Mouse (Mus musculus) lung, adult 2 months (tissue): ENCODE data around the gene Tox2. TPM values are rescaled to one million over a fixed set of nuclear protein-coding genes. Genes with fewer than 3 reads are reported as not detected.
A peak's percentile ranks its signal among the peaks of the same experiment; 100 is the strongest.

Source experiments
- DNase-seq: peaks from one replicate; pipeline ENCODE4 v3.0.0; 2022
- H3K4me1 ChIP-seq: fragments of 200-500 bp; 2 replicates; pipeline ENCODE4 v1.6.1; 2011; ENCODE audit warnings: low read length; ENCODE audit not compliant: control insufficient read depth, insufficient read depth
- H3K4me3 ChIP-seq: fragments of 200-500 bp; replicated peaks from 2 replicates; pipeline ENCODE3; 2011; ENCODE audit warnings: low read depth, mild to moderate bottlenecking, control low read depth, low read length; ENCODE audit errors: extremely low read depth
- CTCF ChIP-seq: fragments of 200-500 bp; IDR thresholded peaks from 2 replicates; pipeline ENCODE4 v1.5.1; 2011; ENCODE audit warnings: mild to moderate bottlenecking, low read length, control low read depth; ENCODE audit not compliant: insufficient read depth
- POLR2A ChIP-seq: fragments of 200-500 bp; IDR thresholded peaks from 2 replicates; pipeline ENCODE4 v1.6.1; 2011; ENCODE audit warnings: low read depth, mild to moderate bottlenecking, control low read depth, low read length, borderline replicate concordance; ENCODE audit errors: extremely low read depth
- WGBS: fragments of 180-500 bp; shearing (Covaris S2); methylation state at CpG from one replicate; pipeline ENCODE4 v1.1.7; 2018; 5-methylcytosine and 5-hydroxymethylcytosine counted together
- polyA plus RNA-seq: library from polyadenylated mRNA; depleted of rRNA; stranded (reverse); fragments of >200 nt; gene quantifications from 2 replicates; pipeline ENCODE4 v1.2.3, GENCODE M21; 2012

The Tox2 gene
- polyA plus RNA-seq, 1 experiment = 34.2 TPM

DNA sequence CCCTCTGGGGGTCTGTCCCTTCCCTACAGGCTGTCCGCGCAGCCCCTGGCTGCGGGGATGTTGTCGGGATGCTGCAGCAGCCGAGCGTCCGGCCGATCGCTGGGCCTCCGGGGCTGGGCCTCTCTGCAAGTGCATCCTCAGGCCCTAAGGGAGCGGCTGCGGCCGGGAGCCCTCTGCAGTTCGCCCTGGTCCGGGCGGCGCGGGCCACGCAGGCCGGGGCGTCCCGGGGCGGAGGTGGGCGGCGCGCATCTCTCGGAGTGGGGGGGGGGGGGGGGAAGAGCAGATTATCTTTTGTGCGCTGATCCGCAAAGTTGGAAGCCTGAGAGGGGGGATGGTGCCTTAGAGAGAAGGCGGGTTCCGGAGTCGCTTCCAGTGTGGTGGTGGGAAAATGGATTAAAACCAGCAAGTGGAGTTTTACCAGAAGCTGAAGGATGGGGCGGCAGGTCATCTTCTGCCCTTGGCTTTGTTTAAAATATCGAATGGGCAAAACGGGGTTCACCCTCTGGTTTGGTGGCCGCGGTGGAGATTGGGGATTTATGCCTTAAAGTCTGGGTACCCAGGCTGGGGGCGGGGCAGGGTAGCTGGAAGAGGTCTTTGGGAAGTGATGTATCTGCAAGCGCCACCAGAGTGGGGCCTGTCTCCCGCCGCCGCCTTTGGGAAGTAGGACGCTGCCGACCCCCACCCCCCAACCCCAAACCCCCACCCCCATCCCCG is 1.8 kb downstream of the Tox2 start:
- Histone ChIP-seq H3K4me3 (peak overlapping the region; percentile 87), H3K4me1 (peaks cover 8% of the 10 kb centered on the region; the same call in 1 of the 2 replicates)
- TF ChIP-seq CTCF = no peak
- TF ChIP-seq POLR2A = no peak
- 2% methylated on average over 44 of the region's 45 CpGs for WGBS
- peak; percentile 16 for DNase-seq

DNA sequence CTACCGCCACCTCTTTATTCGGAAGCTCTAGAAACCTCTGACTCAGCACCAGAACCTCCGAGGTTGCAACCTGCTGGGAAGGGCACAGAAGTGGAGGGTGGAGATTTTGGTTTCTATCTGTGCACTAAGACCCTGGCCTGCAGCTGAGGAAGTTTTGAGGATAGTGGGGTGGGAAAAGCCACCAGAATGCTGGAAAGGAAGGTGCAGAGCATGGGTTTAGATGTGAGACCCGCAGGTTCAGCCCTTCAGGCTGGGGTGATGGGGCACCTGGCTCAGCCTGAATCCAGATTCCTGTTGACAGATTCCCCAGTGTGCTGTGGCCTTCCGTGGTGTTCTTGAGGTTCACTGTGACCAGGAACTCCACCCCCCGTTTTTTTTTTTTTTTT is 2.3 kb downstream of the Tox2 start:
- DNase-seq = no peak
- peaks cover 8% of the 10 kb centered on the region; the same call in 1 of the 2 replicates for H3K4me1 ChIP-seq
- TF ChIP-seq POLR2A (no peak), CTCF (no peak)
- WGBS = 15% methylated on average over 6 of the region's 6 CpGs
- H3K4me3 ChIP-seq = no peak overlapping the region

DNA sequence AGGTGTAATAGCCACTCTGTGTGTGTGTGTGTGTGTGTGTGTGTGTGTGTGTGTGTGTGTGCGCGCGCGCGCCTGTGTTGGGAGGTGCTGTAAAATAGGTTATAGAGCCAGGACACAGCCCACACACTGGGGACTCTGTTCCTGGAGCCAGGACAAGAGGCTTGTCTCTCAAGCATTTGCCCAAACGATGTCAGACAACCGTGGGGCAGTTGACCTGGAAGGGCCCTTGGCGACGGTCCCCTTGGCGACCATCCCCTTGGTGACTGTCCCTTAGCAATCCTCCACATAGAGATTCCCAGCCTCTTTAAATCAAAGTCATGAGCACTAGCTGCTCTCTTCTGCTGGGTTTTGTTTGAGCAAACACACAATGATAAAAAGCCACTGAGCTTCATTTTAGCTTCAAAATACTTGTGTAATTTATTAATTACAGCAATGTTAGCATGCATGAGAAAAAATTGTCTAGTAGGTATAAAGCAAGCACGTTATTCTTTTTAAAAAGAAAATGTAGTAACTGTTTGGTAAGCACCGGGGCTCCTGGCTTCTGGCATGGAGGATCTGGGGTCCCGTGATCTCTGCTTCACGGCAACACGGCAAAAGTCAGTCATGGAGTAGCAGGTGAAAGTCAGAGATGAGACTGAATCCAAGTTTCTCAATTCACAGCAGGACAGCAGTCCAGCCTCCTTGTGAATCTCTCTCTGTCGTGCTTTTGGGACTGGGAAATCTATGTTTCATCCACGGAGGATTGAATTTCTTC is 3.0 kb downstream of the Tox2 start:
- H3K4me1 ChIP-seq = peaks cover 8% of the 10 kb centered on the region; the same call in 1 of the 2 replicates
- WGBS = 61% methylated on average over 17 of the region's 17 CpGs
- no peak for DNase-seq
- no peak for TF ChIP-seq CTCF
- no peak for TF ChIP-seq POLR2A
- no peak overlapping the region for H3K4me3 ChIP-seq

DNA sequence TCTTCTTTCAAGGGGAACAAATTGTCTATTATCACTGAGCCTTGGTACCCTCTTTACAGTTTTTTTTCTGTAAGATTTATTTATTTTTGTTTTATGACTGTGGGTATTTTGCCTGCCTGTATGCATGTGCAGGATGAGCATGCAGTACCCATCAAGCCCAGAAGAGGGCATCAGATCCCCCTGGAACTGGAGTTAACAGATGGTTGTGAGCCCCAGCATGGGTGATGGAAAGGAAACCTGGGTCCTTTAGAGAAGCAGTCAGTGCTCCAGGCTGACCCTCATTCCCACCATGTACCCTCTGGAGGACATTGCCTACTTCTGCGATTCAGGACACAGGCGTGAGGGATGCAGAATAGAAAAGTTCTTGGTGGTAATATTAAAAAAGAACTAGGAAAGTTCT is 4.4 kb downstream of the Tox2 start:
- 96% methylated on average over 2 of the region's 2 CpGs for WGBS
- DNase-seq = no peak
- Histone ChIP-seq H3K4me1 (peaks cover 8% of the 10 kb centered on the region; the same call in 1 of the 2 replicates), H3K4me3 (no peak overlapping the region)
- no peak for TF ChIP-seq POLR2A
- TF ChIP-seq CTCF = peak; percentile 29; the same call in 1 of the 2 replicates

DNA sequence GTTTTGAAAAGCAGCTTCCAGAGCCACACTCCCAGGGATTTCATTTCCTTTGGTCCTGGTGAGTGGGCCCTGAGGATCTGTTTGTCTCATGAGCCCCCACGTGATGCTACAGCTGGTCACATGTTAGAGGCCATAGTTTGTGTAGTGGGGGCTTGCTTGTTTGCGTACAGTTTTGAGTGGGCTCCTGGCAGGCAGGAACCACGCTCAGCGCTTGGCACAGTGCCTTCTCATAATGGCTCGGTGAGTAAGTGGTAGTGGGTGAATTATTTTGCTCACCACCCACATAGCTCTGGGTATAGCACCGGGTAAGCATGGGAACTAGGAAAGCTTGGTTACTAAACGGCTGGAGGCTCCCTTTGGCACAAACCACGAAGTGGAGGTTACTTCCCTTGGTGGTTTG is 6.2 kb downstream of the Tox2 start:
- Histone ChIP-seq H3K4me1 (no peaks in the 10 kb centered on the region; the same call in 1 of the 2 replicates), H3K4me3 (no peak overlapping the region)
- 68% methylated on average over 8 of the region's 8 CpGs for WGBS
- no peak for DNase-seq
- TF ChIP-seq CTCF = no peak

DNA sequence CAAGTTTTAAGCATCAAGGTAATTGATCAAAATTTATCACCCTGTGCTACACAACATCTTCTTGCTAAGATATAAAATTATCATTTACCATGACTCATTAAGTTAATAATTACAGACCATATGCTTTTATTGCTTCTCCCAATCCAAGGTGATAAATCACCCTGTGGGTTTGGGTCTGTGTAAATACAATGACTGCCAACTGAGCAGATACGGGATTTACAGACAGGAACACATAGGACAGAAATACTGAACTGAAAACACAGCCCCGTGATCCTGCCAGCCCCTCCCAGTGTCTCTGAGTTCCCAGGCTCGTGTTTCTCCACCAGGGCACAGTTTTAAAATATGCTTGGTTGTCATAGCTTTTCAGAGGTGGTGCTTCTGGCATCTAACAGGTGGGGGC is 10.2 kb downstream of the Tox2 start:
- no peaks in the 10 kb centered on the region for H3K4me1 ChIP-seq
- TF ChIP-seq POLR2A = no peak
- no peak for TF ChIP-seq CTCF

DNA sequence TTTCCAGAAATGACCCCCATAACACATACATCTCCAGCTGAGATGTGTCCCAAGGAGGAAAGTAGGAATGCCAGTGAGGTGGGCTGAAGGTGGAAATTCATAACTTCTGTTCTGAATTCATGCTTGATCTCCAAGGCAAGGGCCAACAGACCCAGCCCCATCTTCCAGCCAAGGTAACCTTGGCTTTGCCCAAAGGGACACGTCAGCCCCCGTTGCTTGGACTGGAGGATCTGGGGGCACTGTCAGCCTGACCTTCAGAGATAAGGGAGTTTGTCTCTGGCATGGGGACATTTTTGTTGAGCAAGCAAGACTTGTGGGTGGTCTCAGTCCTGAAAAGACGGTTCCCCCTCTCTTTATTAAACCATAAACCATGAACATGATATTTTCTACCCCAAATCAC is 15.2 kb downstream of the Tox2 start:
- 73% methylated on average over 3 of the region's 3 CpGs for WGBS
- no peak for TF ChIP-seq CTCF
- no peak for TF ChIP-seq POLR2A
- H3K4me3 ChIP-seq = no peak overlapping the region
- DNase-seq = no peak
- no peaks in the 10 kb centered on the region for H3K4me1 ChIP-seq

More for the DNA sequence above, 10.2 kb downstream of the Tox2 start:
- DNase-seq = no peak
- 35% methylated on average over 3 of the region's 3 CpGs for WGBS
- H3K4me3 ChIP-seq = no peak overlapping the region

DNA sequence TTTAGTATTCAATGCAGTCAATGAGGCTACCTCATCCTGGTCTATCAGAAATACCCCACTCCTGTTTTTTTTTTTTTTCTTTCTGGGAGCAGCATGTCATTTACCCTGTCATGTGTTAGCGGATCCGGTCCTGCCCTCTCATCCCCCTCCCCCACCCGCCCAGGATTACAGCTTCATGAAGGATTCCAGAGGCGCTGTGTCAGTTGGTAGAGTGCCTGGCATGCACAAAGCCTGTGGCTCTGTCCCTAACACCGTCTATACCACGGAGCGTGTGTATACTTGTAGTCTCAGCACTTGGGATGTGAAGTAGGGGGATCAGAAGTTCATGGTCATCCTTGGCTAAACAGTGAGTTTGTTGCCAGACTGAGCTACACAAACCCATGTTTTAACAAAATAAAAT is 15.6 kb downstream of the Tox2 start:
- no peak overlapping the region for H3K4me3 ChIP-seq
- WGBS = 68% methylated on average over 7 of the region's 7 CpGs
- no peak for DNase-seq
- no peaks in the 10 kb centered on the region for H3K4me1 ChIP-seq
- TF ChIP-seq CTCF = no peak
- TF ChIP-seq POLR2A = no peak

DNA sequence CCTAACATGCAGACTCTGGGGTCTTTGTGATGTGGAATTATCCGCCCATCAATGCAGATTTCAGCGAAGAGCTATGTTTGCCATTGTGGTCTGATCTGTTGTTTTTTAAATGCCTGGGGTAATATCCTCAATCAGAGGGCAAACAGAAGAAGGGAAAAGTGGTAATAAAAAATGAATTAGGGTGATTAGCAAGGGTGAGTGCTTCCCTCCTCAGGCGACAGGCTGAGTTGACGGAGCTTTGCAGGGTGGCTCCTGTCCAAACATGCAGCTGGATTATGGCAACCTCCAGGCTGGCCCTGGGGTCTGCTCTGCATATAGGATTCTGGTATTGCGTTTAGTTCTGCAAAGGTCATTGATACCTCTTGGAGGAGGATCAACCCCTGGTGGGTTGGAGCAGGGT is 16.5 kb downstream of the Tox2 start:
- Histone ChIP-seq H3K4me1 (no peaks in the 10 kb centered on the region), H3K4me3 (no peak overlapping the region)
- WGBS = 69% methylated on average over 5 of the region's 5 CpGs
- DNase-seq = no peak
- TF ChIP-seq CTCF (no peak), POLR2A (no peak)

DNA sequence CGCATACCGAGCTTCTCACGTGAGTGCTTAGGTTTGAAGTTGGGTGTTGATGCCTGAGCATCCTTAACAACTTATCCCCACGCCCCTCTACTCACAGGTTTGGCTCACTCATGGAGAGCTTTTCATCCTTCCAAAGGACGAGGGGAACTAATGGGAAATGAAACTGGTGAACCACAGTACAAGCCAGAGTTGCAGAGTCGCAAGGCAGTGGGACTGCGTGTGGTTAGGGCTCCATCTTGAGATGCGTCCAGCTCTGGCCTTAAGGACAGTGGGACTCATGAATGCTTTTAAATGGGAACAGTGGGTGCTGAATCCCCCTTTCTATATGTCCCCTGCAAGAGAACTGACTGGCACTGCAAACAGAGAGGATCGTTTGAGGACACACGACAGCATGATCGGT is 17.8 kb downstream of the Tox2 start:
- Histone ChIP-seq H3K4me3 (no peak overlapping the region), H3K4me1 (no peaks in the 10 kb centered on the region)
- TF ChIP-seq POLR2A (no peak), CTCF (no peak)
- no peak for DNase-seq
- 88% methylated on average over 11 of the region's 11 CpGs for WGBS
